Mouse (Mus musculus) liver, adult 2 months (tissue): Measurements from ENCODE around the gene Fam155a.

Source experiments
- CTCF ChIP-seq: fragments of 200-500 bp; IDR thresholded peaks from 2 replicates; pipeline ENCODE4 v1.5.1; 2011; ENCODE audit warnings: low read depth, low read length, control low read depth
- POLR2A ChIP-seq: fragments of 200-500 bp; IDR thresholded peaks from 2 replicates; pipeline ENCODE4 v1.6.1; 2011; ENCODE audit warnings: low read length, control low read depth; ENCODE audit not compliant: insufficient read depth; ENCODE audit errors: extremely low read depth

GRCm38 (mm10) chr8:9810955-9811530 lies 40.1 kb upstream of the Fam155a start:
- TF ChIP-seq CTCF (no peak), POLR2A (no peak)
